Mouse (Mus musculus) erythroblast, embryonic 14.5 days (primary cell): Measurements from ENCODE around the gene Sp3.

Source experiments
- GATA1 ChIP-seq: IDR thresholded peaks from 2 replicates; pipeline ENCODE4 v1.6.1; 2012; ENCODE audit warnings: low read length, inconsistent platforms, mixed read lengths
- TAL1 ChIP-seq: IDR thresholded peaks from 3 replicates; pipeline ENCODE4 v1.6.1; 2012; ENCODE audit warnings: low read length, inconsistent platforms, mixed read lengths

DNA sequence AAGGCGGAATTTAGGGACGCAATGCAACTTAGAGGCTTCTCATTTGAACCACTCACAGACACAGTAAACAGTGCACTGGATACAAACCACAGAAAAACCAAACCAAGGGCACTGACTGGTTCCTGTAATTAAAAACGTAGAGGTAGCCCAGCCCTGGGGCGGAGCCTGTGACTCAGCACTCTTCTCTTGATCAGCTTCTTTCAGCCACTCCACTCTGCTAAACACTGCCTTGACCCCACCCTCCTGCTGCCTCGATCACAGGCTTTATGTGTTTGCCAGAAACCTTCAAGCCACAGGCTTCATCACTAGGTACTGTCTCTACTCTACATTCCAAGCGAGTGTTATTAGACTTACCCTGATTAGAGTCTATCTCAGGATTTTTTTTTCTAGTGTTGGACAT is 43.6 kb upstream of the Sp3 start:
- TF ChIP-seq GATA1 (no peak), TAL1 (no peak)
